26 mouse cellular contexts compared by ENCODE assay signal in genomic region chr15:30908027-30908426, GRCm38 (mm10).
A peak's percentile ranks its signal among the peaks of the same experiment; 100 is the strongest.
DNase-seq lines count a peak whose midpoint lies in the region; ATAC-seq and TF ChIP-seq lines count a peak whose summit lies in the region.
"Had no signal": no experiment of that assay in that cellular context is flagged by ENCODE, and none has a peak within 500 bp of the region (broad histone marks: within the 10 kb centered on the region; RNA-seq: fewer than 3 reads in every experiment).

No protein-coding gene starts in this region.

- no peak overlapping the region for H3K4me2 ChIP-seq in heart, embryonic 11.5 days
- no peak overlapping the region for H3K4me2 ChIP-seq in kidney, embryonic 14.5 days (replicated peaks; ENCODE audit: low read depth, low read length)

- DNase-seq in ES-CJ7 (ENCODE audit: low read depth, low spot score), result peak; percentile 60
- peak; percentile 16 for DNase-seq in ES-E14 (ENCODE audit: low read depth, low spot score)
- DNase-seq in R1 (ENCODE audit: low read depth, low spot score), result peak; percentile 89
- peak; percentile 59 for DNase-seq in ZHBTc4 (ENCODE audit: low read depth, low spot score)
- DNase-seq in kidney, postnatal 36 days, result no peak
- DNase-seq in urinary bladder, postnatal 14 days (ENCODE audit: low spot score), result no peak
- DNase-seq: adrenal gland, adult 2 months; adrenal gland, adult 8-10 months; adrenal gland, postnatal 10 days; adrenal gland, postnatal 14 days; adrenal gland, postnatal 25 days; adrenal gland, postnatal 36 days; B cell, adult 2 months; cerebellum, adult 11 months; cerebellum, adult 11-12 months; cerebellum, adult 18-20 months; cerebellum, adult 2 months; cerebellum, adult 8-10 months; cerebellum, adult 9-10 months had no signal

- ATAC-seq in heart, embryonic 11.5 days (replicated peaks; ENCODE audit: insufficient number of reproducible peaks, low FRiP score, low TSS enrichment), result no peak
- ATAC-seq in kidney, embryonic 14.5 days (ENCODE audit: low FRiP score, low TSS enrichment), result no peak
- ATAC-seq: activated CD4-positive, CD25-positive, alpha-beta regulatory T cell, adult 4 months; CD4-positive, CD25-positive, alpha-beta regulatory T cell, adult 4 months; Patski had no signal

- in situ Hi-C loops in ES-E14 (cut with MboI; ENCODE audit: low sequenced_read_pairs in 2 of 2, unreplicated experiment in 2 of 2), result no loop called here

- H3K27ac ChIP-seq in ES-E14 (ENCODE audit: insufficient read depth, low read depth, low read length, poor library complexity, severe bottlenecking), result no peak overlapping the region
- no peak overlapping the region for H3K27ac ChIP-seq in heart, embryonic 11.5 days (ENCODE audit: low read depth, low read length)
- H3K27ac ChIP-seq in kidney, embryonic 14.5 days (ENCODE audit: low read depth, low read length), result no peak overlapping the region

- H3K27me3 ChIP-seq in heart, embryonic 11.5 days (ENCODE audit: control insufficient read depth, insufficient read depth, low read length), result no peaks in the 10 kb centered on the region
- no peaks in the 10 kb centered on the region for H3K27me3 ChIP-seq in kidney, embryonic 14.5 days (ENCODE audit: control insufficient read depth, insufficient read depth, low read length)
- H3K27me3 ChIP-seq: CH12.LX had no signal

- H3K4me1 ChIP-seq in ES-E14 (ENCODE audit: control insufficient read depth in 2 of 2, insufficient read depth in 2 of 2, low read length in 2 of 2, poor library complexity in 1 of 2), result no peaks in the 10 kb centered on the region; a peak in 1 of 4 replicates
- no peaks in the 10 kb centered on the region for H3K4me1 ChIP-seq in heart, embryonic 11.5 days (ENCODE audit: control insufficient read depth, insufficient read depth, low read length)
- no peaks in the 10 kb centered on the region for H3K4me1 ChIP-seq in kidney, embryonic 14.5 days (ENCODE audit: control insufficient read depth, insufficient read depth, low read length)

- H3K9me3 ChIP-seq in ES-E14 (ENCODE audit: control insufficient read depth, insufficient read depth, low read depth, low read length), result no peaks in the 10 kb centered on the region
- no peaks in the 10 kb centered on the region for H3K9me3 ChIP-seq in heart, embryonic 11.5 days (replicated peaks; ENCODE audit: control insufficient read depth, low read length)
- no peaks in the 10 kb centered on the region for H3K9me3 ChIP-seq in kidney, embryonic 14.5 days (ENCODE audit: control insufficient read depth, low read length)
- H3K9me3 ChIP-seq: G1E had no signal

- no peak overlapping the region for H3K4me3 ChIP-seq in ES-E14 (ENCODE audit: insufficient read depth in 1 of 2, low read depth in 1 of 2, low read length in 2 of 2, poor library complexity in 1 of 2, severe bottlenecking in 1 of 2)
- no peak overlapping the region for H3K4me3 ChIP-seq in heart, embryonic 11.5 days (ENCODE audit: low read depth, low read length)
- no peak overlapping the region for H3K4me3 ChIP-seq in kidney, embryonic 14.5 days (ENCODE audit: low read length)

- H3K36me3 ChIP-seq in ES-E14 (ENCODE audit: control insufficient read depth, insufficient read depth, low read length, poor library complexity, severe bottlenecking), result no peaks in the 10 kb centered on the region
- H3K36me3 ChIP-seq in heart, embryonic 11.5 days (ENCODE audit: control insufficient read depth, insufficient read depth, low read length), result no peaks in the 10 kb centered on the region
- H3K36me3 ChIP-seq in kidney, embryonic 14.5 days (ENCODE audit: control insufficient read depth, insufficient read depth, low read length), result no peaks in the 10 kb centered on the region
- H3K36me3 ChIP-seq: G1E had no signal

- 58% methylated on average over 2 of the region's 2 CpGs for WGBS in heart, embryonic 11.5 days (ENCODE audit: insufficient replicate concordance)
- 29% methylated on average over 2 of the region's 2 CpGs for WGBS in kidney, embryonic 14.5 days

- no peak overlapping the region for H3K9ac ChIP-seq in ES-E14 (ENCODE audit: insufficient read depth, low read depth, low read length, poor library complexity, severe bottlenecking)
- no peak overlapping the region for H3K9ac ChIP-seq in heart, embryonic 11.5 days (ENCODE audit: low read depth, low read length)
- no peak overlapping the region for H3K9ac ChIP-seq in kidney, embryonic 14.5 days (ENCODE audit: low read depth, low read length)

TF ChIP-seq in ES-E14, 5 proteins besides CTCF, POLR2A, EP300 and RAD21:
- TF ChIP-seq CHD2 (IDR thresholded peaks at IDR 0.05; ENCODE audit: low read depth, low read length), result no peak
- TF ChIP-seq HCFC1 (IDR thresholded peaks at IDR 0.05; ENCODE audit: borderline replicate concordance, insufficient read depth, low read length), result no peak
- TF ChIP-seq MAFK (IDR thresholded peaks at IDR 0.05; ENCODE audit: insufficient read depth, low read depth, low read length), result no peak
- no peak for TF ChIP-seq ZNF384 (IDR thresholded peaks at IDR 0.05; ENCODE audit: low read depth, low read length)

Comparison
In these comparisons a context has a peak if more than half of its experiments do, and no peak if none do; other contexts are left out.
1. DNase-seq: peak in ES-CJ7 (single experiment), ES-E14 (single experiment), R1 (single experiment) and ZHBTc4 (single experiment); none in kidney, postnatal 36 days (0 of 2) and urinary bladder, postnatal 14 days (single experiment).